Mouse (Mus musculus) macrophage (primary cell): Measurements from ENCODE around the gene Ccdc146. TPM values are rescaled to one million over a fixed set of nuclear protein-coding genes. Genes with fewer than 3 reads are reported as not detected.
"Not testable (repeated sequence)": the region's sequence is repeated elsewhere in the genome, so short reads cannot be mapped to it uniquely, and the experiment has no call there.

ENCODE experiments used
- H3K27ac ChIP-seq: fragments of 350-480 bp; formaldehyde crosslinking; 2 replicates; pipeline ENCODE4 v1.9.0; 2021
- H3K36me3 ChIP-seq: fragments of 350-480 bp; formaldehyde crosslinking; 2 replicates; pipeline ENCODE4 v1.9.0; 2021; ENCODE audit errors: inconsistent target
- H3K4me3 ChIP-seq: fragments of 350-480 bp; formaldehyde crosslinking; 2 replicates; pipeline ENCODE4 v1.9.0; 2021; ENCODE audit errors: inconsistent target
- H3K79me2 ChIP-seq: fragments of 350-480 bp; formaldehyde crosslinking; 2 replicates; pipeline ENCODE4 v1.9.0; 2021; ENCODE audit errors: inconsistent target
- WGBS: methylation state at CpG from one replicate; pipeline ENCODE4 v1.1.7; 2026; ENCODE audit warnings: inconsistent platforms; ENCODE audit not compliant: missing documents; 5-methylcytosine and 5-hydroxymethylcytosine counted together
- polyA plus RNA-seq: library from polyadenylated mRNA; stranded (reverse); fragments of 250-400 nt; gene quantifications from 3 replicates; pipeline ENCODE4 v1.2.4, GENCODE M21; 2018; ENCODE audit warnings: inconsistent platforms

Gene Ccdc146
- polyA plus RNA-seq, 1 experiment from 2014 or later = not detected

GRCm38 (mm10) chr5:21329672-21330665, 94.5 kb downstream of the Ccdc146 start:
- H3K27ac ChIP-seq = no peak overlapping the region
- no peaks in the 10 kb centered on the region for H3K79me2 ChIP-seq
- 80% methylated on average over 11 of the region's 11 CpGs for WGBS
- no peak overlapping the region for H3K4me3 ChIP-seq
- no peaks in the 10 kb centered on the region for H3K36me3 ChIP-seq

DNA sequence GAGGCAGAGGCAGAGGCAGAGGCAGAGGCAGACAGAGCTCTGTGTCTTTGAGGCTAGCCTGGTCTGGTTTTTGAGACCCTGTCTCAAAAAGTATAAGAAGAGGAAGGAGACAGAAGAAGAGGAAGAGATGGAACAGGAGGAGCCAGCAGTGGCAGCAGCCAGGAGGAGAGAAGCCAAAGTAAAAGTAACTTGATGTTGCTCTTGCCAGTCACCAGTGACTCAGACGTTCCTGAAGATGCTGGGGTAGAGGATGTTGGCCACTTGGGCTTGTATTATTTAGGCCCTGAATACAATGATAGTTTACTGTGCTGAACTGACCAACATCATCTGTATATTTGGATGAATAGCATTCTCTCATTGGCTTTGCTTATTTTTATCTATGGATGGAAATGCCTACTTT, 95.9 kb downstream of the Ccdc146 start:
- no peaks in the 10 kb centered on the region for H3K79me2 ChIP-seq
- WGBS = 33% methylated on average over 1 of the region's 1 CpGs
- no peak overlapping the region for H3K4me3 ChIP-seq
- no peak overlapping the region for H3K27ac ChIP-seq
- no peaks in the 10 kb centered on the region for H3K36me3 ChIP-seq

- Histone ChIP-seq H3K36me3 (no peaks in the 10 kb centered on the region), H3K27ac (no peak overlapping the region), H3K79me2 (no peaks in the 10 kb centered on the region), H3K4me3 (no peak overlapping the region)
- 6% methylated on average over 1 of the region's 1 CpGs for WGBS
Measured at GRCm38 (mm10) chr5:21326494-21326893, 98.0 kb downstream of the Ccdc146 start.

- no peaks in the 10 kb centered on the region for H3K79me2 ChIP-seq
- H3K4me3 ChIP-seq = no peak overlapping the region
- 89% methylated on average over 2 of the region's 2 CpGs for WGBS
- no peaks in the 10 kb centered on the region for H3K36me3 ChIP-seq
- H3K27ac ChIP-seq = no peak overlapping the region
Measured at GRCm38 (mm10) chr5:21320138-21320537, 104.3 kb downstream of the Ccdc146 start.

- WGBS = 98% methylated on average over 3 of the region's 3 CpGs
- Histone ChIP-seq H3K4me3 (no peak overlapping the region), H3K36me3 (no peaks in the 10 kb centered on the region), H3K79me2 (no peaks in the 10 kb centered on the region), H3K27ac (no peak overlapping the region)
Measured at GRCm38 (mm10) chr5:21314696-21315095, 109.8 kb downstream of the Ccdc146 start.

- Histone ChIP-seq H3K79me2 (no peaks in the 10 kb centered on the region), H3K36me3 (no peaks in the 10 kb centered on the region), H3K4me3 (no peak overlapping the region), H3K27ac (no peak overlapping the region)
- WGBS = 89% methylated on average over 4 of the region's 5 CpGs
Measured at GRCm38 (mm10) chr5:21307165-21307564, 117.3 kb downstream of the Ccdc146 start.

DNA sequence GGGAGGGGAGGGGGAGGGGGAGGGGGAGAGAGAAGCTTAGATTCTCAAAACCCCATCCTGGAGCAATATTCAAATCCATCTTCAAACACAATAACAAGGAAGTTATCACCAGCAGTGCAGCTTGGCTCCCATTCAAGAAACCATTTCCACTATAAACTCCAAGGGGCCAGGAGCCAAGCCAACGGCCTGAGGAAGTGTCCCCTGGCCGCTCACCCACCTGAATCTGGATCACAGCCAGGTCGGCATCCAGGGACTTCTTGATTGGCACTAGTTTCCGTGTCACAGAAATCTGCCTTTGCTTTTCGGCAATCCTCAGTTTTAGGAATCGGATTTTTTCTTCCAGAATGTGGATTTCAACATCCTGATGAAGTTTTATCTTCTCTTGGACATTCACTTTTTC, 123.5 kb downstream of the Ccdc146 start:
- H3K4me3 ChIP-seq = no peak overlapping the region
- 77% methylated on average over 6 of the region's 6 CpGs for WGBS
- H3K27ac ChIP-seq = no peak overlapping the region
- H3K36me3 ChIP-seq = no peaks in the 10 kb centered on the region
- no peaks in the 10 kb centered on the region for H3K79me2 ChIP-seq

GRCm38 (mm10) chr5:21300058-21300457, 124.4 kb downstream of the Ccdc146 start:
- Histone ChIP-seq H3K27ac (no peak overlapping the region), H3K79me2 (no peaks in the 10 kb centered on the region), H3K36me3 (no peaks in the 10 kb centered on the region), H3K4me3 (no peak overlapping the region)
- 97% methylated on average over 3 of the region's 3 CpGs for WGBS

- H3K36me3 ChIP-seq = no peaks in the 10 kb centered on the region
- no peak overlapping the region for H3K4me3 ChIP-seq
- H3K79me2 ChIP-seq = no peaks in the 10 kb centered on the region
- H3K27ac ChIP-seq = no peak overlapping the region
- 92% methylated on average over 21 of the region's 21 CpGs for WGBS
Measured at GRCm38 (mm10) chr5:21299076-21299755, 125.3 kb downstream of the Ccdc146 start.

DNA sequence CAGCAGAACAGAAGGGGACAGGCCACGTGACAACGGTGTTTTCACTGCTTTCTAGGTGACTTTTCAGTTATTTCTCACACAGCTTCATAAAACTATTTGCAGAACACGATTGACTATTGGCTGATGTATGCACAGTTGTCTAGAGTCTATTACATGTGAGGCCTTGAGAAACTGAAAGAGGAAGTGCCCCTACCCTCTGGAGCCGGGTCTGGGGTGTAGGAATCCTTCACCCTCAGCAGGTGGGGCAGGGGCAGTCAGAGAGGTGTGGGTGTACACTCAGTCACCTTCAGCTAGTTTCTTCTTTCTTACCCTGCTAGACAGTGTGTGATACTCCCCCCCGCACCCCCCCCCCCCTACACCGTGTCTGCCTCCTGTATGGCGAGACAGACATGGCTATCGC, 128.8 kb downstream of the Ccdc146 start:
- H3K4me3 ChIP-seq = no peak overlapping the region
- no peak overlapping the region for H3K27ac ChIP-seq
- H3K36me3 ChIP-seq = peaks cover 11% of the 10 kb centered on the region
- 72% methylated on average over 6 of the region's 8 CpGs for WGBS
- no peaks in the 10 kb centered on the region for H3K79me2 ChIP-seq

GRCm38 (mm10) chr5:21290594-21290993, 133.9 kb downstream of the Ccdc146 start:
- Histone ChIP-seq H3K27ac (no peak overlapping the region), H3K79me2 (no peaks in the 10 kb centered on the region), H3K36me3 (peaks cover 37% of the 10 kb centered on the region), H3K4me3 (no peak overlapping the region)
- 96% methylated on average over 8 of the region's 8 CpGs for WGBS

DNA sequence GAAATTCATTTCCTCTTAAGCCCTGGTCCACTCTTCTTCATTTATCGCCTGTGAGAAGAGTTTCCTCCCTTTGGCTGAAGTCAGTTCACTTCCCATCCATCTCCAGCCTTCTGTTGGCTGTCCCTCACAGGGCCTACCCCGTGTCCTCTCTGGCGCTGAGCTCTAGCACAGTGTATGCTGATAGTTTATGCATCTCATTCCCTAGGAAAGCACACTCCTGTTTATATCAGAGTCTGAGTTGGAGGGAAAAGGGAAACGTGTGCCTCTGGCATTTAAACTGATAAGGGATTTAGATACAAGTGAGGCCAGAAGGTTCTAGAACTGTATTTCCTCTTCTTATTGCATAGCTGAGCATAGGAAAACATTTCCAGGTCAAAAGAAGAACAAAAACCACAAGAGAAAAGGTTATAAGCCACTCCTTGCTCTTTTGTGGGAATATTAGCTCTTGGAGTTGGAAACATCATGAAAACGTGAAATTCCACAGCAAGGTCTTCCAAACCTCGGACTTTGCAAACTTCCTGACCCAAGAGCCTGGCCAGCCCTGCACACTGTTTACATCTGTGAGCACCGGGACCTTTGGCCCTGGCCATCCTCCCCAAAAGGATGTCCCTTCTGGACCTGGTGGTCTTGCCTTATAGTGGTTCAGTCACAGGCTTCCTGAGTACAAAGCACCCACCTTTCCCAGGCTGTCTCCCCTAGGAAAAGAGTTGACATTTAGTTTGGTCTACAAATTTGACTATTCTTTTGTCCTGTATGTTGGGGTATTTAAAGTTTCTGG, 135.6 kb downstream of the Ccdc146 start:
- H3K36me3 ChIP-seq = peaks cover 37% of the 10 kb centered on the region
- H3K79me2 ChIP-seq = no peaks in the 10 kb centered on the region
- no peak overlapping the region for H3K27ac ChIP-seq
- no peak overlapping the region for H3K4me3 ChIP-seq
- WGBS = 90% methylated on average over 7 of the region's 7 CpGs

- Histone ChIP-seq H3K27ac (peak overlapping the region; percentile 70), H3K36me3 (peaks cover 14% of the 10 kb centered on the region; the same call in 1 of the 2 replicates), H3K79me2 (no peaks in the 10 kb centered on the region), H3K4me3 (no peak overlapping the region)
- whole genome bisulfite sequencing = 85% methylated on average over 9 of the region's 12 CpGs
Measured at GRCm38 (mm10) chr5:21283356-21284062, 141.0 kb downstream of the Ccdc146 start.

GRCm38 (mm10) chr5:21277685-21278084, 146.8 kb downstream of the Ccdc146 start:
- not testable (repeated sequence) for H3K36me3 ChIP-seq, H3K79me2 ChIP-seq, H3K4me3 ChIP-seq, H3K27ac ChIP-seq
- 59% methylated on average over 2 of the region's 2 CpGs for WGBS
